Mouse (Mus musculus) left cerebral cortex, adult 2 months (tissue): ENCODE data around the gene Pfdn5. TPM values are rescaled to one million over a fixed set of nuclear protein-coding genes. Genes with fewer than 3 reads are reported as not detected.
A peak's percentile ranks its signal among the peaks of the same experiment; 100 is the strongest.

Experiments
- DNase-seq, 2 experiments: peaks; one replicate each; pipeline ENCODE4 v3.0.0; 2021 to 2022; ENCODE audit warnings: low spot score in 2 of 2, mixed read lengths in 1 of 2; ENCODE audit errors: extremely low spot score in 1 of 2
- H3K27ac ChIP-seq: fragments of 200-600 bp; 2 replicates; pipeline ENCODE4 v1.8.1; 2022
- H3K4me3 ChIP-seq: fragments of 200-600 bp; 2 replicates; pipeline ENCODE4 v1.8.1; 2022
- CTCF ChIP-seq: fragments of 200-600 bp; IDR thresholded peaks from 2 replicates; pipeline ENCODE4 v1.8.1; 2022; ENCODE audit warnings: antibody characterized with exemption, mild to moderate bottlenecking, moderate library complexity
- intact Hi-C: fragments of 180-260 bp; cut with DNase I; formaldehyde crosslinking; loops from one replicate; pipeline ENCODE4 v1.15.1; 2025
- long read RNA-seq, 2 experiments: library from polyadenylated mRNA; stranded (forward); transcript quantifications; one replicate each; pipeline ENCODE4 v2.0.0; 2021; ENCODE audit warnings: borderline mapping rate in 2 of 2
- total RNA-seq, 2 experiments: library from RNA; stranded (reverse); gene quantifications; 2 replicates each; pipeline ENCODE4 v1.2.3; 2021

Gene Pfdn5
- total RNA-seq = 100 to 1,000 TPM; 408 to 428 TPM
- long read RNA-seq, experiment 1, transcript Pfdn5-205 (6 exons, 1,062 nt) = major isoform, 60 of 70 reads
- long read RNA-seq, experiment 1, partial matches to known transcripts = 1 of 70 reads
- long read RNA-seq, experiment 1, other reads (novel, unspliced or antisense) = 7 of 70 reads
- long read RNA-seq, experiment 2, transcript Pfdn5-205 (6 exons, 1,062 nt) = major isoform, 48 of 63 reads
- long read RNA-seq, experiment 2, partial matches to known transcripts = 3 of 63 reads
- long read RNA-seq, experiment 2, other reads (novel, unspliced or antisense) = 8 of 63 reads

DNA sequence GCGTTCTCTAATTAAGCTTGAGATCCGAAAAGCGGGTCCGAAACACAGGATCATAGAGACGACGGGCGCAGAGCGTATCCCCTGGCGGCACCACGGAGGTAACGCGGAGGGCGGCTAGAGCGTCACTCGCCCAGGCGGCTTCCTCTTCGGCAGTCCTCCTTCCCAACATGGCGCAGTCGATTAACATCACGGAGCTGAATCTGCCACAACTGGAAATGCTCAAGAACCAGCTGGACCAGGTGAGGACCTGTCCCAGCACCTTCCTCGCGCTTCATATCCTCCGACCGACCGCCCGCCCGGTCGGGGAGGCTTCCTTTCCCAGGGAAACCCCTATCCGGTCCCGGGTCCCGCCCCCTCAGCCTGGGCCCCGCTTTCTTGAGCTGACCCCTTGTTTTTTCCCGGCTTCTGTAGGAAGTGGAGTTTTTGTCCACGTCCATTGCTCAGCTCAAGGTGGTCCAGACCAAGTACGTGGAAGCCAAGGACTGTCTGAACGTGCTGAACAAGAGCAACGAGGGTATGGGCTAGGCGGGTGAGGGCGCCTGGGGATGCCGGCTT is at the start of gene Pfdn5:
Gene Pfdn5 (plus strand): TSS at position 95 of the 555 bp plus-strand sequence.
- intact Hi-C loops = loop anchor here (2.0 kb wide), 1 partner anchor 47 kb away; the partner anchor contains the start of gene Mfsd5
- DNase-seq = peak; percentile 86 to 87
- peak; percentile 61 for TF ChIP-seq CTCF
- peak within 1 kb of the TSS; percentile 93 for H3K27ac ChIP-seq
- peak within 1 kb of the TSS; percentile 76 for H3K4me3 ChIP-seq

DNA sequence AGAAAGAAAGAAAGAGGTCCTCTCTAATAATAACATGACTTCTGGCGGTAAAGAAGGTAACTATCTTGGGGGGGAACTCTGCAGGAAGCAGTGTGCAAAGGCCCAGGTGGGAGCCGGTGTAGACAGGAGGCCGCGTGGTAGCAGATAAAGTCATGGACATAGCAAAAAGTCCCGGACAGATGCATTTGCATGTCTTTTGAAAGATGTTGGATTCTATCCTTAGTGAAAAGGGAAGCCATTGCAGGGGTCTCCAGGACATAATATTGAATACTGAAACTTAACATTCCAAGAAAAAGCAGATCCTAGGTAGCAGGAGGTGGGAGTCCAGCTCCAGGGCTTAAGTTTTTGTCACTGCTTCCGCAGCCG is 47.2 kb upstream of the Pfdn5 start:
- DNase-seq = no peak
- intact Hi-C loops = loop anchor here (1.0 to 2.0 kb wide), 3 partner anchors 21 to 48 kb away; partner anchors contain the start of genes Pfdn5 and Rarg
- H3K4me3 ChIP-seq = peak overlapping the region; percentile 80
- TF ChIP-seq CTCF = no peak
- H3K27ac ChIP-seq = peak overlapping the region; percentile 98

DNA sequence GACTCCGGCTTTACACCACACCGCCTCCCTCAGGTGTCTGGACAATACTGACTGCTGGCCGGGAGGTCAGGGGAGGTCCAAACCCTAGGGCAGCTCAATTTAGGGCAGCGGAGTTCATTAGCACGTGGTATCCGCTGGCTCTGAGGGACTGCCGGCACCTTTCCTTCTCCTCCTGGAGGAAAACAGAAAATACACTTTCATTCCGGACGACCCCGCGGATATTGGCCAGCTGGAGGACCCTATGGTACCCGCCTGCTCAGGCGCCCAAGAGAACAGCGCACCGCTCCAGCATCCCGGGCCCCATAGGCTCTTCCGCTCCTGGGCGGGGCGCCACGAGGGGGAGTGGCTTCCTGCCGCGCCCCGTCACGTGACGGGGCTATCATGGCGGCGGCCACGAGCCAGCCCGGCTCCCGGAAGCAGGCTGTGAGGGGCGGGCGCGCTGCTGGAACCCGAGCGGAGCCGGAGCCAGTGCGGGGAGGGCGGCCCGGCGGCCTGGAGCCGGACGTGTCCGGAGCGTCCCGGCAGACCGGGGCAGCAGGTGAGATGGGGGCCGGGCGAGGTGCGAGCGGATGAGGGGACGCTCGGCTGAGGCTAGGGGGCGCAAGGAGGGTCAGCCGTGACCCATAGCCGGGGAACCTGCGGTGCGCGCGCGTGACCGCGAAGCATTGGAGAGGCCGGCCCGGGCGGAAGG is 46.7 kb upstream of the Pfdn5 start, which contains the start of gene Mfsd5:
Gene Mfsd5 (plus strand): TSS at position 363 of the 691 bp plus-strand sequence.
- DNase-seq = peak; percentile 82 to 87
- Histone ChIP-seq H3K4me3 (peak within 1 kb of the TSS; percentile 80), H3K27ac (peak within 1 kb of the TSS; percentile 98)
- peak; percentile 19 for TF ChIP-seq CTCF
- intact Hi-C loops = loop anchor here (1.0 to 2.0 kb wide), 3 partner anchors 22 to 48 kb away; partner anchors contain the start of genes Pfdn5 and Rarg

DNA sequence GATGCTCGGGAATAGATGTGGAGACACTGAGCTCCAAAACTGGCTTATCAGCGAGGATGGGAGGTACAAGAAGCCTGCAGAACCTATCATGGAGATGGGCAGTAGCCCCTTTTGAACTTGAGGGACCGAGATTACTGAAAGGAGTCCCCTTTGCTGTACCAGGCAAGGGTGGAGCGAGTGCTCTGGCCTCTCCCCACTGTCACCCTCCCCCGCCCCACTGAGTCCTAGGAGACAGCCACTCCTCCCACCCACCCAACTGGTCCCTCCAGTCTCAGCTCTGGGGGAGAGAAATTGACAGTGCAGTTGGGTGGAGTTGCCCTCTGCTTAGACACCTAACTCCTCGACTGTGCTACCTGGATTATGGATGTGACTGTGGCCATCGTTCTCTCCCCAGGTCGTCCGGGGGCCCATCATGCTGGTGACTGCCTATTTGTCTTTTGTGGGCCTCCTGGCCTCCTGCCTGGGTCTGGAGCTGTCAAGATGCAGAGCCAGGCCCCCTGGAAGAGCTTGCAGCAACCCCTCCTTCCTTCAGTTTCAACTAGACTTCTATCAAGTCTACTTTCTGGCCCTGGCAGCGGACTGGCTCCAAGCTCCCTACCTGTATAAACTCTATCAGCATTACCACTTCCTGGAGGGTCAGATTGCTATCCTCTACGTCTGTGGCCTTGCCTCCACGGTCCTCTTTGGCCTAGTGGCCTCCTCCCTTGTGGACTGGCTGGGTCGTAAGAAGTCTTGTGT is 46.0 kb upstream of the Pfdn5 start:
- intact Hi-C loops = loop anchor here (1.0 to 2.0 kb wide), 3 partner anchors 23 to 47 kb away; partner anchors contain the start of genes Pfdn5 and Rarg
- no peak for TF ChIP-seq CTCF
- Histone ChIP-seq H3K4me3 (peak overlapping the region; percentile 80), H3K27ac (peak overlapping the region; percentile 98)
- no peak for DNase-seq

DNA sequence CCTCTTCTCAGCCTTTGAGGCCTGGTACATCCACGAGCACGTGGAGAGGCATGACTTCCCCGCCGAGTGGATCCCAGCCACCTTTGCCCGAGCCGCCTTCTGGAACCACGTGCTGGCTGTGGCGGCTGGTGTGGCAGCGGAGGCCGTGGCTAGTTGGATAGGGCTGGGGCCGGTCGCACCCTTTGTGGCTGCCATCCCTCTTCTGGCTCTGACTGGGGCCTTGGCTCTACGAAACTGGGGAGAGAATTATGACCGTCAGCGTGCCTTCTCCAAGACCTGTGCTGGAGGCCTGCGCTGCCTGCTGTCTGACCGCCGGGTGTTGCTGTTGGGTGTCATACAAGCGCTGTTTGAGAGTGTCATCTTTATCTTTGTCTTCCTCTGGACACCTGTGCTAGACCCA is 45.3 kb upstream of the Pfdn5 start:
- Histone ChIP-seq H3K4me3 (peak overlapping the region; percentile 80; the same call in 1 of the 2 replicates), H3K27ac (no peak overlapping the region; the same call in 1 of the 2 replicates)
- intact Hi-C loops = no loop called here
- no peak for TF ChIP-seq CTCF
- DNase-seq = no peak

DNA sequence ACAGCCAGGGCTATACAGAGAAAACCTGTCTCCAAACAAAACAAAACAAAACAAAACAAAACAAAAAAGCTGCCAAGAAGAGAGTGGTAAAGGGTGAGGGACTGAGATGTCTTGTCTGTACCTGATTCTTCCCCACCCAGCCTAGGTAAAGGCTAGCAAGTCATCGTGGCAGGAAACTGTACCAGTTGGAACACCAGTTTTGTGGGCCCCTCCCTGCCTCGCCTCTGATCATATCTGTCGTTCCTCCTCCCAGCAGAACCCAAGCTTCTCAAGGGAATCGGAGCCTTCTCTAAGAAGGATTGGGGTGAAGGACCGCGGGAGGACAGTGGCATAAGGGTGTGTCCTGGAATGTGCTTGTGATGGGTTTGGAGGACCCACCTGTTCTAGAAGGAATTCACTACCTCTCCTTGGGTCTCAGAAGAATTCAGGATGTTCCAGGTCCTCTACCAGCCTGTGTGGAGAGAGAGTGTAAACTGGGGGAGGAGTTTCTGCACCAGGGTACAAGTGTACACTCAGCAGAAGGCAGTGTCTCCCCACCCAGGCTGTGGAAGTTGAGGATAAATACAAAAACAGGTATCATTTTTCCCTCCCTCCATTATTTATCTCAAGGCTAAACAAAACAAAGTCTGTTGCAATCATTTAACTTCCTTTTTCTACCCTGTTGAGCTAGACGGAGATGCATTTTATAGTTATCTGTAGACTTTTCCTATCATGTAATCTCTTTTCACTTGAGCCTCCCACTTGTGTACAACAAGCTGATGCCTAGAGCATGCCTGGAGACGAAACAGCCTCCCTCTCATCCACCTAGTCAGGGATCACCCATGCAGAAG is 43.2 kb upstream of the Pfdn5 start:
- intact Hi-C loops = no loop called here
- TF ChIP-seq CTCF = no peak
- H3K27ac ChIP-seq = no peak overlapping the region
- no peak for DNase-seq
- no peak overlapping the region for H3K4me3 ChIP-seq

DNA sequence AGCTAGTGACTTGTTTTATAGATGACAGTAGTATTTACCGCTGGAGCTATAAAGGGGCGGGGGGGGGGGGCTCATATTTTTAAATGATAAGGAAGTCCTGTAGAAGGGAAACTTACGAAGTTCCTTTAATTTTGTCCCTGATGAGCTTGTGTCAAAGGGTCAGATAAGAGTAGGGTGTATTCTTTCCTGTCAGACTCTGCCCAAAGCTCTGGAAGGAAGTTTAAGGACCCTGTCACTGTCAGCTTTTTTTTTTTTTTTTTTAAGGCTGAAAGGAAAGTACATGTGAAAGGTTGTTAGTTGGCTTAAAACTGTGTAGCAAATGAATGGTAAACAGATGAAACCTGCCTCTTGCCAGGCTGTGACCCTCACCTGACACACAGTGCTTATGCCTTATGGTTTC is 42.3 kb upstream of the Pfdn5 start:
- intact Hi-C loops = no loop called here

DNA sequence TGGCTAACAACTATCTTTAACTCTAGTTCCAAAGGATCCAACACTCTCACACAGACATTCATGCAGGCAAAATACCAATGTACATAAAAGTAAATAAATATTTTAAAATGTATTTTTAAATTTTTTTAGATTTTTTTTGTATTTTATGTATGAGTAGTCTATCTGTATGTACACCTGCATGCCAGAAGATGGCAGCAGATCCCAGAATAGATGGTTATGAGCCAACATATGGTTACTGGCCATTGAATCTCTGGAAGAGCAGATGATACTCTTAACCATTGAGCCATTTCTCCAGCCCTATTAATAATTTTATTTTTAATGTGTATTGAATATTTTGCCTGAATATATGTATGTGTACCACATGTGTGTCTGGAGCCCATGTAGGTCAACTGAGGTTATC is 38.5 kb upstream of the Pfdn5 start:
- H3K4me3 ChIP-seq = no peak overlapping the region
- intact Hi-C loops = no loop called here
- peak; percentile 74 for TF ChIP-seq CTCF
- peak in 1 of 2 experiments; percentile 36 for DNase-seq
- H3K27ac ChIP-seq = no peak overlapping the region

More for the DNA sequence above, 42.3 kb upstream of the Pfdn5 start:
- no peak for TF ChIP-seq CTCF
- DNase-seq = no peak
- Histone ChIP-seq H3K27ac (no peak overlapping the region), H3K4me3 (no peak overlapping the region)

DNA sequence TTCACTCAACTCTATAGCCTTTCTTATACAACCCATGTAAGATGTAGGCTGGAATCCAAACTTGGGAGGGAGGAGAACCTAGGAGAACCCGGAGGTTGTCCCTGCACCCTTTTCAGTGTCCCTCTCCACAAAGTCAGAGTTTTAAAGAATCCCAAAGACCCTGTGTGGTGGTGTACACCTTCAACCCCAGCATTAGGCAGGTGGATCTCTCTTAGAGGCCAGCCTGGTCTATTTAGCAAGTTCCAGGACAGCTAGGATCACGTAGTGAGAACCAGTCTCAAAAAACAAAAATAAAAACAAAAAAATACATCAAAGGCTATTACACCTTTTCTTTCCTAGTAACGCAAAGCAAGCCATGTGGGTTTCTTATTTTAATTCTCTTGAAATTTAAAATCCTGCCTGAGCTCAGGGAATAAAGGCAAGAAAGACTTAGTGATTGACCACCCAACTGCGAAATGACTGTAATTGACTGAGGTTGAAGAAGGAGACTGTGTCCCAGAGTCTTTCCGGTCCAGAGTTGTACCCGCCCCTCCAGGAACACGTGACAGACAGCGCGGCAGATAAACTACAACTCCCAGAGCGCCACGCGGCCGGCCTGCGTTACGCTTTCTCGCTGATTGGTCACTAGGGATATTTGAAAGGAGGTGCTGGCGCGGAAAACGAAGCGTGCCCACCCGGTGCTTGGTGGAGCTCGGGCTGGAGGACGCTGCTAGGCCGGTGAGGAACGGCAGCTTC is 30.1 kb upstream of the Pfdn5 start, which contains the start of gene Espl1:
Gene Espl1 (plus strand): TSS at position 634 of the 735 bp plus-strand sequence.
- DNase-seq = peak; percentile 91 to 92
- Histone ChIP-seq H3K27ac (peak within 1 kb of the TSS; percentile 69), H3K4me3 (peak within 1 kb of the TSS; percentile 48)
- TF ChIP-seq CTCF = no peak
- intact Hi-C loops = no loop called here
